Mouse (Mus musculus) neural tube, embryonic 12.5 days (tissue): ENCODE results near the gene Rab13. TPM values are rescaled to one million over a fixed set of nuclear protein-coding genes. Genes with fewer than 3 reads are reported as not detected.

Experiments
- ATAC-seq: fragments of 200-750 bp; cut with Nextera tagmentation; 2 replicates; pipeline ENCODE4 v1.8.0; 2017; ENCODE audit warnings: low read depth, mild to moderate bottlenecking, moderate TSS enrichment, moderate library complexity; ENCODE audit not compliant: low FRiP score
- H3K27ac ChIP-seq: fragments of 300-500 bp; sonication (generic); 2 replicates; pipeline ENCODE4 v1.5.1; 2016
- H3K27me3 ChIP-seq: fragments of 300-500 bp; sonication (generic); replicated peaks from 2 replicates; pipeline ENCODE4 v1.6.1; 2016; ENCODE audit warnings: mild to moderate bottlenecking
- H3K36me3 ChIP-seq: fragments of 300-500 bp; sonication (generic); 2 replicates; pipeline ENCODE4 v1.6.1; 2016; ENCODE audit warnings: mild to moderate bottlenecking
- H3K4me1 ChIP-seq: fragments of 300-500 bp; sonication (generic); 2 replicates; pipeline ENCODE4 v1.6.1; 2016
- H3K4me2 ChIP-seq: fragments of 300-500 bp; sonication (generic); replicated peaks from 2 replicates; pipeline ENCODE4 v1.6.1; 2016; ENCODE audit warnings: mild to moderate bottlenecking
- H3K4me3 ChIP-seq: fragments of 300-500 bp; sonication (generic); 2 replicates; pipeline ENCODE4 v1.5.1; 2016
- H3K9ac ChIP-seq: fragments of 300-500 bp; sonication (generic); 2 replicates; pipeline ENCODE4 v1.6.1; 2016; ENCODE audit warnings: mild to moderate bottlenecking
- H3K9me3 ChIP-seq: fragments of 300-500 bp; sonication (generic); 2 replicates; pipeline ENCODE4 v1.6.1; 2016; ENCODE audit warnings: mild to moderate bottlenecking
- WGBS: fragments of 180-500 bp; shearing (Covaris S2); methylation state at CpG from one replicate; pipeline ENCODE4 v1.1.7; 2016; 5-methylcytosine and 5-hydroxymethylcytosine counted together
- microRNA-seq: library from miRNA; unstranded; fragments of <30 nt; microRNA quantifications from one replicate; pipeline ENCODE4, GENCODE M21; 2017
- polyA plus RNA-seq: library from polyadenylated mRNA; unstranded; fragments of >200 nt; fragmentation: Nextera tagmentation; extraction: Ambion mirVana; gene quantifications from 2 replicates; pipeline ENCODE4 v1.2.1, GENCODE M21; 2016

Gene Rab13
- polyA plus RNA-seq, 1 experiment from 2014 or later, result 23.4 TPM

- 30% methylated on average over 16 of the region's 16 CpGs for WGBS
These were observed 52.6 kb downstream of the Rab13 start for GRCm38 (mm10) chr3:90265932-90266741.

GRCm38 (mm10) chr3:90266901-90267775 is 53.6 kb downstream of the Rab13 start:
- H3K27me3 ChIP-seq, result no peaks in the 10 kb centered on the region
- H3K9ac ChIP-seq, result no peak overlapping the region
- H3K27ac ChIP-seq, result no peak overlapping the region
- H3K9me3 ChIP-seq, result no peaks in the 10 kb centered on the region
- WGBS, result 93% methylated on average over 20 of the region's 20 CpGs
- peaks cover 9% of the 10 kb centered on the region for H3K4me1 ChIP-seq
- no peak overlapping the region for H3K4me3 ChIP-seq
- H3K4me2 ChIP-seq, result 0 out of 2 replicates have a peak overlapping the region, but pooled peaks have one; percentile 81
- no peak for ATAC-seq
- H3K36me3 ChIP-seq, result peaks cover 40% of the 10 kb centered on the region

More at GRCm38 (mm10) chr3:90265932-90266741, 52.6 kb downstream of the Rab13 start:
- H3K27me3 ChIP-seq, result no peaks in the 10 kb centered on the region
- peak overlapping the region; percentile 92 for H3K27ac ChIP-seq
- peak overlapping the region; percentile 81 for H3K4me2 ChIP-seq
- H3K36me3 ChIP-seq, result peaks cover 42% of the 10 kb centered on the region
- peaks cover 9% of the 10 kb centered on the region for H3K4me1 ChIP-seq
- H3K4me3 ChIP-seq, result peak overlapping the region; percentile 93
- no peaks in the 10 kb centered on the region for H3K9me3 ChIP-seq
- H3K9ac ChIP-seq, result peak overlapping the region; percentile 94
- peak; percentile 48 for ATAC-seq

- H3K27ac ChIP-seq, result no peak overlapping the region
- H3K4me2 ChIP-seq, result no peak overlapping the region
- H3K4me1 ChIP-seq, result peaks cover 9% of the 10 kb centered on the region
- H3K9ac ChIP-seq, result no peak overlapping the region
- H3K9me3 ChIP-seq, result no peaks in the 10 kb centered on the region
- WGBS, result 92% methylated on average over 11 of the region's 11 CpGs
- ATAC-seq, result no peak
- no peaks in the 10 kb centered on the region for H3K27me3 ChIP-seq
- H3K4me3 ChIP-seq, result no peak overlapping the region
- peaks cover 39% of the 10 kb centered on the region for H3K36me3 ChIP-seq
These were observed 54.7 kb downstream of the Rab13 start for GRCm38 (mm10) chr3:90268190-90268589.

GRCm38 (mm10) chr3:90268971-90269370 is 55.5 kb downstream of the Rab13 start:
- Histone ChIP-seq H3K4me2 (no peak overlapping the region), H3K27ac (no peak overlapping the region), H3K4me3 (no peak overlapping the region), H3K27me3 (no peaks in the 10 kb centered on the region), H3K36me3 (peaks cover 40% of the 10 kb centered on the region), H3K9me3 (no peaks in the 10 kb centered on the region), H3K4me1 (peaks cover 9% of the 10 kb centered on the region), H3K9ac (no peak overlapping the region)
- no peak for ATAC-seq
- 91% methylated on average over 16 of the region's 16 CpGs for WGBS

GRCm38 (mm10) chr3:90270784-90271183 is 57.3 kb downstream of the Rab13 start:
- Histone ChIP-seq H3K9me3 (no peaks in the 10 kb centered on the region), H3K9ac (no peak overlapping the region), H3K4me3 (no peak overlapping the region), H3K36me3 (peaks cover 46% of the 10 kb centered on the region), H3K4me1 (peaks cover 9% of the 10 kb centered on the region), H3K4me2 (no peak overlapping the region), H3K27ac (no peak overlapping the region), H3K27me3 (no peaks in the 10 kb centered on the region)
- ATAC-seq, result no peak
- WGBS, result 94% methylated on average over 8 of the region's 8 CpGs

- no peak for ATAC-seq
- no peak overlapping the region for H3K4me2 ChIP-seq
- no peaks in the 10 kb centered on the region for H3K4me1 ChIP-seq
- 71% methylated on average over 9 of the region's 9 CpGs for WGBS
- no peak overlapping the region for H3K4me3 ChIP-seq
- no peaks in the 10 kb centered on the region for H3K27me3 ChIP-seq
- H3K9me3 ChIP-seq, result no peaks in the 10 kb centered on the region
- no peak overlapping the region for H3K27ac ChIP-seq
- H3K36me3 ChIP-seq, result peaks cover 58% of the 10 kb centered on the region
- H3K9ac ChIP-seq, result no peak overlapping the region
These were observed 58.7 kb downstream of the Rab13 start for GRCm38 (mm10) chr3:90272170-90272569.

GRCm38 (mm10) chr3:90273855-90274254 is 60.4 kb downstream of the Rab13 start:
- H3K27me3 ChIP-seq, result no peaks in the 10 kb centered on the region
- H3K4me3 ChIP-seq, result no peak overlapping the region
- H3K9me3 ChIP-seq, result no peaks in the 10 kb centered on the region
- H3K9ac ChIP-seq, result no peak overlapping the region
- H3K4me1 ChIP-seq, result no peaks in the 10 kb centered on the region
- whole genome bisulfite sequencing, result 92% methylated on average over 22 of the region's 22 CpGs
- H3K36me3 ChIP-seq, result peaks cover 73% of the 10 kb centered on the region
- no peak overlapping the region for H3K27ac ChIP-seq
- ATAC-seq, result no peak
- no peak overlapping the region for H3K4me2 ChIP-seq

- no peak for ATAC-seq
- no peak overlapping the region for H3K9ac ChIP-seq
- no peaks in the 10 kb centered on the region for H3K9me3 ChIP-seq
- WGBS, result 92% methylated on average over 11 of the region's 11 CpGs
- peaks cover 79% of the 10 kb centered on the region for H3K36me3 ChIP-seq
- no peaks in the 10 kb centered on the region for H3K4me1 ChIP-seq
- no peak overlapping the region for H3K27ac ChIP-seq
- no peak overlapping the region for H3K4me3 ChIP-seq
- H3K4me2 ChIP-seq, result no peak overlapping the region
- H3K27me3 ChIP-seq, result no peaks in the 10 kb centered on the region
These were observed 61.8 kb downstream of the Rab13 start for GRCm38 (mm10) chr3:90275286-90275685.

Small RNA genes lying within 50 kb of the gene (microRNA-seq; reads per million reads assigned to microRNA genes)
- gene Mir7012, result not detected

Other genes with a start within 250 kb of the Rab13 start
- 137 and 139 TPM in 2 replicates for gene Hax1, start 214.9 kb upstream of the Rab13 start, polyA plus RNA-seq
- 201 and 218 TPM in 2 replicates for gene 4933434E20Rik, start 162.1 kb upstream of the Rab13 start, polyA plus RNA-seq
- 184 and 186 TPM in 2 replicates for gene Ubap2l, start 161.1 kb upstream of the Rab13 start, polyA plus RNA-seq
- 464 and 470 TPM in 2 replicates for gene Tpm3, start 141.0 kb upstream of the Rab13 start, polyA plus RNA-seq
- gene Nup210l, start 109.6 kb upstream of the Rab13 start, polyA plus RNA-seq, result 0.40 and 0.46 TPM in 2 replicates
- 952 and 1,028 TPM in 2 replicates for gene Rps27, start within 50 bp of the Rab13 start, polyA plus RNA-seq
- gene Jtb, start 17.9 kb downstream of the Rab13 start, polyA plus RNA-seq, result 86.3 and 86.7 TPM in 2 replicates
- gene Creb3l4, start 29.8 kb downstream of the Rab13 start, polyA plus RNA-seq, result 3.8 and 4.2 TPM in 2 replicates
- gene Slc39a1, start 34.5 kb downstream of the Rab13 start, polyA plus RNA-seq, result 33.8 and 44.2 TPM in 2 replicates
- gene Crtc2, start 40.5 kb downstream of the Rab13 start, polyA plus RNA-seq, result 22.4 and 25.3 TPM in 2 replicates
- 6.6 and 6.8 TPM in 2 replicates for gene Dennd4b, start 51.5 kb downstream of the Rab13 start, polyA plus RNA-seq
- 12.8 and 15.9 TPM in 2 replicates for gene Gatad2b, start 79.5 kb downstream of the Rab13 start, polyA plus RNA-seq
- 19.7 and 22.7 TPM in 2 replicates for gene Slc27a3, start 176.2 kb downstream of the Rab13 start, polyA plus RNA-seq
- gene Ints3, start 219.9 kb downstream of the Rab13 start, polyA plus RNA-seq, result 38.1 and 40.5 TPM in 2 replicates